ENCODE assay signal across 8 mouse cellular contexts in genomic region chr5:124187508-124188311, GRCm38 (mm10).
DNase-seq lines count a peak whose midpoint lies in the region; ATAC-seq lines count a peak whose summit lies in the region.

No protein-coding gene starts in this region.

- H3K9ac ChIP-seq in lung, embryonic 16.5 days (ENCODE audit: low read length): peak overlapping the region; percentile 54
- H3K9ac ChIP-seq in intestine, embryonic 16.5 days (ENCODE audit: low read depth, low read length): no peak overlapping the region

- peaks cover 19% of the 10 kb centered on the region for H3K4me1 ChIP-seq in lung, embryonic 16.5 days (replicated peaks; ENCODE audit: control insufficient read depth, insufficient read depth, low read length)
- peaks cover 56% of the 10 kb centered on the region for H3K4me1 ChIP-seq in forebrain, embryonic 10.5 days
- H3K4me1 ChIP-seq in intestine, embryonic 16.5 days (ENCODE audit: control insufficient read depth, insufficient read depth, low read length): peaks cover 27% of the 10 kb centered on the region
- peaks cover 65% of the 10 kb centered on the region for H3K4me1 ChIP-seq in midbrain, embryonic 10.5 days

- H3K4me3 ChIP-seq in lung, embryonic 16.5 days (ENCODE audit: low read length): no peak overlapping the region
- H3K4me3 ChIP-seq in forebrain, embryonic 10.5 days: peak overlapping the region; percentile 40
- H3K4me3 ChIP-seq in intestine, embryonic 16.5 days (ENCODE audit: low read length): no peak overlapping the region
- H3K4me3 ChIP-seq in midbrain, embryonic 10.5 days: peak overlapping the region; percentile 49

- 63% methylated on average over 12 of the region's 12 CpGs for WGBS in lung, embryonic 16.5 days
- WGBS in forebrain, embryonic 10.5 days: 59% methylated on average over 12 of the region's 12 CpGs
- 57% methylated on average over 12 of the region's 12 CpGs for WGBS in intestine, embryonic 16.5 days
- 61% methylated on average over 12 of the region's 12 CpGs for WGBS in midbrain, embryonic 10.5 days

- H3K4me2 ChIP-seq in lung, embryonic 16.5 days (ENCODE audit: low read depth, low read length): peak overlapping the region; percentile 32
- H3K4me2 ChIP-seq in intestine, embryonic 16.5 days (ENCODE audit: low read depth, low read length): peak overlapping the region; percentile 40; the same call in 1 of the 2 replicates

- DNase-seq in lung, postnatal 4 days: no peak
- DNase-seq in forebrain, embryonic 10.5 days (ENCODE audit: extremely low spot score, low spot score): no peak
- no peak for DNase-seq in midbrain, embryonic 10.5 days (ENCODE audit: low spot score)
- DNase-seq in thymus, postnatal 10 days (ENCODE audit: low spot score in 2 of 2): peak; percentile 54 to 59
- no peak for DNase-seq in urinary bladder, postnatal 25 days (ENCODE audit: low spot score)
- no peak for DNase-seq in embryo, embryonic 11 days

- peak overlapping the region; percentile 31 for H3K27ac ChIP-seq in lung, embryonic 16.5 days (ENCODE audit: low read length)
- peak overlapping the region; percentile 82 for H3K27ac ChIP-seq in forebrain, embryonic 10.5 days
- H3K27ac ChIP-seq in intestine, embryonic 16.5 days (ENCODE audit: low read length): no peak overlapping the region
- H3K27ac ChIP-seq in midbrain, embryonic 10.5 days (replicated peaks): peak overlapping the region; percentile 77

- no peaks in the 10 kb centered on the region for H3K27me3 ChIP-seq in lung, embryonic 16.5 days (ENCODE audit: control insufficient read depth, insufficient read depth, low read depth, low read length)
- H3K27me3 ChIP-seq in forebrain, embryonic 10.5 days (ENCODE audit: poor library complexity, severe bottlenecking): peaks cover 37% of the 10 kb centered on the region
- no peaks in the 10 kb centered on the region for H3K27me3 ChIP-seq in intestine, embryonic 16.5 days (replicated peaks; ENCODE audit: control insufficient read depth, insufficient read depth, low read length)
- H3K27me3 ChIP-seq in midbrain, embryonic 10.5 days (ENCODE audit: low read depth, poor library complexity, severe bottlenecking): peaks cover 48% of the 10 kb centered on the region

- ATAC-seq in lung, embryonic 16.5 days (ENCODE audit: low read depth): no peak
- ATAC-seq in intestine, embryonic 16.5 days: peak; percentile 75

- H3K9me3 ChIP-seq in lung, embryonic 16.5 days (ENCODE audit: control insufficient read depth, low read length): no peaks in the 10 kb centered on the region
- H3K9me3 ChIP-seq in forebrain, embryonic 10.5 days: no peaks in the 10 kb centered on the region
- H3K9me3 ChIP-seq in intestine, embryonic 16.5 days (ENCODE audit: control insufficient read depth, low read length): no peaks in the 10 kb centered on the region
- H3K9me3 ChIP-seq in midbrain, embryonic 10.5 days (replicated peaks): no peaks in the 10 kb centered on the region

- H3K36me3 ChIP-seq in lung, embryonic 16.5 days (ENCODE audit: control insufficient read depth, insufficient read depth, low read length): no peaks in the 10 kb centered on the region
- H3K36me3 ChIP-seq in forebrain, embryonic 10.5 days (replicated peaks): no peaks in the 10 kb centered on the region
- no peaks in the 10 kb centered on the region for H3K36me3 ChIP-seq in intestine, embryonic 16.5 days (ENCODE audit: control insufficient read depth, insufficient read depth, low read length)
- no peaks in the 10 kb centered on the region for H3K36me3 ChIP-seq in midbrain, embryonic 10.5 days

Comparison
In these comparisons a context has a peak if more than half of its experiments do, and no peak if none do; other contexts are left out.
1. H3K4me3 ChIP-seq: peak in forebrain, embryonic 10.5 days (single experiment) and midbrain, embryonic 10.5 days (single experiment); none in lung, embryonic 16.5 days (single experiment) and intestine, embryonic 16.5 days (single experiment).
2. DNase-seq: peak in thymus, postnatal 10 days (2 of 2); none in lung, postnatal 4 days (0 of 2), forebrain, embryonic 10.5 days (single experiment), midbrain, embryonic 10.5 days (single experiment), urinary bladder, postnatal 25 days (single experiment) and embryo, embryonic 11 days (single experiment).